Mouse (Mus musculus): Measurements from ENCODE around the gene Gm10563. TPM values are rescaled to one million over a fixed set of nuclear protein-coding genes. Genes with fewer than 3 reads are reported as not detected.

The Gm10563 gene
- polyA plus RNA-seq, 1 experiment from 2014 or later: not detected

DNA sequence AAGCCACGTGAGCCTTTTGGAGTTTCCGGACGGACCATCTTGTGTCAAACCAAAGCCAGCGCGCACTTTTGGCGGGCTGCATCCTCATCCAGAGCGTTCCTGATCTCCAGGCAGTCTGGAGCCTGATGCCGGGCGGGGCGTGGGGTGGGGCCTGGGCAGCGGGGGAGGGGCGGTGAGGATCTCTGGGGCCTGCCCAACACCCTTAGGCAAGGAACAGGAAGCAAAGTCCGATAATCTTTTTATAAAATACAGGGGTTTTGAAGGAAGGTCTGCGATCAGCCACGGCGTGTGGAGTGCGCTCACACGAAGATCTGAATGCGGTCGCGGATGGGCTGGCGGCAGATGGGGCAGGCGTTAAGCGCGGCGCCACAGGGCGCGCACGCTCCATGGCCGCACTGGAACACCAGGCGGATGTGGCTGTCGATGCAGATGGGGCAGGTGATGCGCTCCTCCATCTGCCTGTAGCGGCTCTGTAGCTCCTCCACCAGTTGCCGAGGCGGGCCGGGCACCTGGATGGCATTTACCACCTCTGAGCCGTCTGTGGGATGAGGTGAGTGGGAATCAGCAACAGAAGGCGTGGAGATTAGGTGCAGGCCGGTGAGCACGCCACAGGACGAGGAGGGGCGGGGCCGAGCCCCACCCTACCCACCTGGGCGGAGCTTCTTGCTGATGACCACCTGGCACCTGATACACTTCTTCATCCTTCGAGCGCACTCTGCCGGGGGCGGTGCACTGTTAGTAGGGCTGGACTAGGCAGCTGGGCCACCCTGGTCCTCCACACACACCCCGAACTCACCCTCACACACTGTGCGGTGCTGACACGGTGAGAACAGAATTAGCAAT is 9.5 kb upstream of the Gm10563 start:
- H3K36me3 ChIP-seq (ENCODE audit: control insufficient read depth, insufficient read depth, low read length): peaks cover 40% of the 10 kb centered on the region
- peak overlapping the region; percentile 53 for H3K4me2 ChIP-seq (ENCODE audit: low read length)
- H3K27me3 ChIP-seq (replicated peaks; ENCODE audit: control insufficient read depth, insufficient read depth, low read length): peaks cover 28% of the 10 kb centered on the region
- WGBS: 3% methylated on average over 48 of the region's 52 CpGs
- H3K4me1 ChIP-seq (replicated peaks; ENCODE audit: control insufficient read depth, insufficient read depth, low read length): peaks cover 32% of the 10 kb centered on the region
- ATAC-seq (replicated peaks; ENCODE audit: low FRiP score, low TSS enrichment, low read depth) (peak; percentile 65), DNase-seq (ENCODE audit: low spot score) (peak; percentile 87)
- H3K9me3 ChIP-seq (ENCODE audit: control insufficient read depth, low read length): no peaks in the 10 kb centered on the region
- peak overlapping the region; percentile 46 for H3K4me3 ChIP-seq (ENCODE audit: low read depth, low read length)
- no peak overlapping the region for H3K27ac ChIP-seq (ENCODE audit: low read depth)
- peak overlapping the region; percentile 56 for H3K9ac ChIP-seq (ENCODE audit: low read length)

DNA sequence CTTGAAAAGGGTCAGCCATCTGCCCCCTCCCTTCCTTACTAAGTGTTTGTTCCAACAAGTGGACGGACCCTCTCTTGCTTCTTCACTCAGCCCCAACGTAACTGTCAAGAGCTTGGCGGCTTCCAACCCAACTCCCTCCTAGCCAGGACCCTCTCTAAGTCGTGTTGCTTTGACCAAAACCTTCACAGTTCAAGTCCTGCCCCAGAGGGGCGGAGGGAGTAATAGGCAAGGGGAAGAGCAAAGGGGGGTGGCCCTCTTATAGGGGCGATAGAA is 8.9 kb upstream of the Gm10563 start:
- DNase-seq (ENCODE audit: low spot score) (no peak), ATAC-seq (replicated peaks; ENCODE audit: low FRiP score, low TSS enrichment, low read depth) (peak; percentile 6)
- H3K9me3 ChIP-seq (ENCODE audit: control insufficient read depth, low read length): no peaks in the 10 kb centered on the region
- WGBS: 3% methylated on average over 6 of the region's 6 CpGs
- peaks cover 43% of the 10 kb centered on the region for H3K36me3 ChIP-seq (ENCODE audit: control insufficient read depth, insufficient read depth, low read length)
- H3K27ac ChIP-seq (ENCODE audit: low read depth): no peak overlapping the region
- peak overlapping the region; percentile 46 for H3K4me3 ChIP-seq (ENCODE audit: low read depth, low read length)
- H3K4me2 ChIP-seq (ENCODE audit: low read length): peak overlapping the region; percentile 53
- H3K9ac ChIP-seq (ENCODE audit: low read length): peak overlapping the region; percentile 11; the same call in 1 of the 2 replicates
- H3K27me3 ChIP-seq (replicated peaks; ENCODE audit: control insufficient read depth, insufficient read depth, low read length): peaks cover 28% of the 10 kb centered on the region
- H3K4me1 ChIP-seq (replicated peaks; ENCODE audit: control insufficient read depth, insufficient read depth, low read length): peaks cover 32% of the 10 kb centered on the region

DNA sequence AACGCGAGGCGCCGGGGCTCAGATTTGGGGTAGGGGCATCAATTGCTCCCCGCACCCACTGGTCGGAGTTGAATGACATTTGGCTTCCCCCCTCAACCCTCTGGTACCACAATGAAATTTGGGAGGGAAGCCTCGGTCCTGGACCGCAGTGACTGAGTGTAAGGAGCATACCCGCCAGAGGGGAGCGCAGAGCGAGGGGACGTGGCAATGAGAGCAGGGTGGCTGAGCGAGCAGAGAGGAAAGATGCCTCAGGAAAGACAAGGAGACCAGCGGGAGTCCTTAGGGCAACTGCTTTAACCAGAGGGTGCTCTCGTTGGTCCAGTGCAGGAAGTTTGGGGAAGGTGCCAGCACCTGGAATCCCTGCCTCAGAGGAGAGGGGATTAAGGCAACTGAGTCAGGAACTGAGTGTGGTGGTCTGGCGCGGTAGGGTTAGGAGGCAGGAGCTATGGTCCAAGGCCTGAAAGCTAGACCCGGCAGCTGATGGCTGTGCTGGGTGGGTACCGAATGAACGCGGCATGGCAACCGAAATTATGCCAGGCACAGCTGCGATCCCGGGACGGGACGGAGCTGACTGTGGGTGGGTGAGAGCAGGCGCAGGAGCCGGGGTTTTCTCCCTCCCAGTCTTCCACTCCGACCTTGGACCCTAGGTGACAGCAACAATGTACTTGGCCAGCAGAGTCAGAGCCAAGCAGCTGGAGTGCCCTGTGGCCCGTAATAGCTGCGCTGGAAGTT is 8.4 kb upstream of the Gm10563 start:
- Histone ChIP-seq H3K27ac (ENCODE audit: low read depth) (no peak overlapping the region), H3K27me3 (replicated peaks; ENCODE audit: control insufficient read depth, insufficient read depth, low read length) (peaks cover 28% of the 10 kb centered on the region), H3K9me3 (ENCODE audit: control insufficient read depth, low read length) (no peaks in the 10 kb centered on the region), H3K4me1 (replicated peaks; ENCODE audit: control insufficient read depth, insufficient read depth, low read length) (peaks cover 32% of the 10 kb centered on the region), H3K4me2 (ENCODE audit: low read length) (peak overlapping the region; percentile 53), H3K4me3 (ENCODE audit: low read depth, low read length) (peak overlapping the region; percentile 42), H3K36me3 (ENCODE audit: control insufficient read depth, insufficient read depth, low read length) (peaks cover 46% of the 10 kb centered on the region), H3K9ac (ENCODE audit: low read length) (peak overlapping the region; percentile 60; the same call in 1 of the 2 replicates)
- 2% methylated on average over 31 of the region's 31 CpGs for WGBS
- peak; percentile 79 for DNase-seq (ENCODE audit: low spot score)
- ATAC-seq (replicated peaks; ENCODE audit: low FRiP score, low TSS enrichment, low read depth): no peak

DNA sequence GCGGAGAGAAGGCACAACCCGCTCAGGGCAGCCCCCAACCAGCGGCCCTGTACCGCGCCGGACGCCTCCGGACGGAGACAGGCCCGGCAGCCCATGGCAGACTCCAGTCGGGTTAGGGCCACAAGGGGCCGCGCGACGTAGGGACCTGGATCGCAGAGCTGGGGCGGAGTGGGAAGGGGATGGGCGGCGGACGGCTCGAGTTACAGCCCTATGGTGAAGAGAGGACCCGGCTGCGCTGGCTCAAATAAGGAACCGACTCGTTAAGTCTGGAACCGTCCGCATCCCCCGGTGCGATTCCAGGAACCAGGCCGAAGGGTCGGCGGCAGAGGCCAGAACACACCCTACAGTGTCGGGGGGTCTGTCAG is 7.9 kb upstream of the Gm10563 start, which contains the start of gene Mmp23:
Gene Mmp23 (minus strand): TSS at position 299 of the 365 bp plus-strand sequence.
- H3K27ac ChIP-seq (ENCODE audit: low read depth): 0 out of 2 replicates have a peak within 1 kb of the TSS, but pooled peaks have one; percentile 1
- peaks cover 32% of the 10 kb centered on the region for H3K4me1 ChIP-seq (replicated peaks; ENCODE audit: control insufficient read depth, insufficient read depth, low read length)
- no peaks in the 10 kb centered on the region for H3K9me3 ChIP-seq (ENCODE audit: control insufficient read depth, low read length)
- DNase-seq (ENCODE audit: low spot score) (peak; percentile 78), ATAC-seq (replicated peaks; ENCODE audit: low FRiP score, low TSS enrichment, low read depth) (peak; percentile 35)
- peak within 1 kb of the TSS; percentile 53 for H3K4me2 ChIP-seq (ENCODE audit: low read length)
- H3K9ac ChIP-seq (ENCODE audit: low read length): peak within 1 kb of the TSS; percentile 60
- peaks cover 28% of the 10 kb centered on the region for H3K27me3 ChIP-seq (replicated peaks; ENCODE audit: control insufficient read depth, insufficient read depth, low read length)
- under 1% methylated on average over 33 of the region's 33 CpGs for WGBS
- peaks cover 49% of the 10 kb centered on the region for H3K36me3 ChIP-seq (ENCODE audit: control insufficient read depth, insufficient read depth, low read length)
- peak within 1 kb of the TSS; percentile 46 for H3K4me3 ChIP-seq (ENCODE audit: low read depth, low read length)

DNA sequence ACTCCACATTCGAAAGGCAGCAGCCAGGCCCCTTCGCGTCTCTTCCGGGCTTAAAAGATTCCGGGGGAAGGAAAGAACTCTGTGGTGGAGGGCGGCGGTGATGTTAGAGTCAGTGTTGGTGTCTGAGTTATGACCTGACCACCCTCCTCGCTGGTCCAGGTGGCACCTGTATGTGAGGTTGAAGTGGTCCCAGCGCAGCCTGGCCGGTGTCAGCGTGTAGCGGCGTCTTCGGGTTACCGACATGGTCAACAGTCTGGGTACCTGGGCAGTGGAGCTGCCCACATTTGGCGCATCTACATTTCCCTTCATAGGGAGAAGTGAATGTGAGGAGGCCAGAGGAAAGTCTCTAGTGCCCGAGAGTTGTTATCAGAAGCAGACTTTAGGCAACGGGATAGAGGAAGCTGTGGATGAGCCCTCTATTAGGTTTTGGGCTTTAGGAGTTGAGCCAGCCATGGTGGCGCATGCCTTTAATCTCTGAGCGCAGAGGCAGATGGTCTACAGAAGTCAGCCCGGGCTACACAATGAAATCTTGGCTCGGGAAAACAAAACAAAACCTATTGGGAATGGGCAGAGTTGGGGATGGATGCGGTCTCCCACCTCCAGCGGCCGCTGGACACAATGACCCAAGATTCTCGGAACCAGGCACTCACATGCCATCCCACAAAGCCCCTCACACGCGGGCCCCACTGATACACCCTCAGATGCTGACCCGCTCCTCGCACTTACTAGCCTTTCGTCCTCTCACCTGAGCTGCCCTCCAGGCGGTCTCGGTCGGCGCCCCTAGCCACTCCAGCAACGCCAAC is 7.3 kb upstream of the Gm10563 start:
- peaks cover 49% of the 10 kb centered on the region for H3K36me3 ChIP-seq (ENCODE audit: control insufficient read depth, insufficient read depth, low read length)
- peaks cover 32% of the 10 kb centered on the region for H3K4me1 ChIP-seq (replicated peaks; ENCODE audit: control insufficient read depth, insufficient read depth, low read length)
- H3K9me3 ChIP-seq (ENCODE audit: control insufficient read depth, low read length): no peaks in the 10 kb centered on the region
- 24% methylated on average over 36 of the region's 36 CpGs for WGBS
- H3K27me3 ChIP-seq (replicated peaks; ENCODE audit: control insufficient read depth, insufficient read depth, low read length): peaks cover 28% of the 10 kb centered on the region
- H3K9ac ChIP-seq (ENCODE audit: low read length): peak overlapping the region; percentile 60
- H3K4me2 ChIP-seq (ENCODE audit: low read length): peak overlapping the region; percentile 53
- peak overlapping the region; percentile 42 for H3K4me3 ChIP-seq (ENCODE audit: low read depth, low read length)
- ATAC-seq (replicated peaks; ENCODE audit: low FRiP score, low TSS enrichment, low read depth) (no peak), DNase-seq (ENCODE audit: low spot score) (no peak)
- H3K27ac ChIP-seq (ENCODE audit: low read depth): 0 out of 2 replicates have a peak overlapping the region, but pooled peaks have one; percentile 1

DNA sequence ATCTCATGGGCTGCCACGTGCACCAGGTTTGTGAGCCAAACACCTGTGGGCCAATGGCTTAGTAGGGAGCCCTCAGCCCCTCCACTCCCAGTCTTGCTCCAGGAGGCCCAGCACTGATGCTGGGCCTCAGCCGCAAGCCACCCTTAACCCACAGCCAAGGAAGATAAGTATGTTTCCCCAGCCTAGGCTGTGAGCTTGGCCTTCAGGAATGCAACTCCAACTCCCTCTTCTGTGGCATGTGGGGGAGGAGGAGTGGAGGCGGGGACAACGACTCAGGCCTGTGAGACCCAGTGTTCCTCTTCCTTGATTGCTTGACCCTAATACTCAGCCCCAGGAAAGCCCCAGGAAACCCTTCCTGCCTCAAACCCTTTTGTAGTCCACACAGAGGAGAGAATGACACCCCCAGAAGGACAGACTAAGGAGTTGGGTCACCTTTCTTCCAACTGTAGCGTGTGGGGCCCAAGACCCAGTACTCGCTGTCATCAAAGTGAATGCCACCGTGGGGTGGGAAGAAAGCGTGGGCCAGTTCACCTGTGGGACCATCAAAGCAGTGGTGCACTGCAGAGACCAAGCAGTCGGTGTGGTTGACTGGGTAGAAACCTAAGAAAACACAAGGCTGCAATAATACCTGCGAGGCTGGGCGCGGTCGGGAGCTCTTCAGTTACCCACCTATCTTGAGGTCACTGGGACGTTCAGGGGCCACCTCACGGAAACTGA is 6.5 kb upstream of the Gm10563 start:
- Histone ChIP-seq H3K27ac (ENCODE audit: low read depth) (no peak overlapping the region; the same call in 1 of the 2 replicates), H3K4me2 (ENCODE audit: low read length) (peak overlapping the region; percentile 53; the same call in 1 of the 2 replicates), H3K4me3 (ENCODE audit: low read depth, low read length) (no peak overlapping the region), H3K4me1 (replicated peaks; ENCODE audit: control insufficient read depth, insufficient read depth, low read length) (peaks cover 32% of the 10 kb centered on the region), H3K27me3 (replicated peaks; ENCODE audit: control insufficient read depth, insufficient read depth, low read length) (peaks cover 28% of the 10 kb centered on the region), H3K36me3 (ENCODE audit: control insufficient read depth, insufficient read depth, low read length) (peaks cover 54% of the 10 kb centered on the region), H3K9ac (ENCODE audit: low read length) (no peak overlapping the region), H3K9me3 (ENCODE audit: control insufficient read depth, low read length) (no peaks in the 10 kb centered on the region)
- ATAC-seq (replicated peaks; ENCODE audit: low FRiP score, low TSS enrichment, low read depth) (peak; percentile 6; the same call in 1 of the 2 replicates), DNase-seq (ENCODE audit: low spot score) (peak; percentile 55)
- 56% methylated on average over 15 of the region's 15 CpGs for WGBS

DNA sequence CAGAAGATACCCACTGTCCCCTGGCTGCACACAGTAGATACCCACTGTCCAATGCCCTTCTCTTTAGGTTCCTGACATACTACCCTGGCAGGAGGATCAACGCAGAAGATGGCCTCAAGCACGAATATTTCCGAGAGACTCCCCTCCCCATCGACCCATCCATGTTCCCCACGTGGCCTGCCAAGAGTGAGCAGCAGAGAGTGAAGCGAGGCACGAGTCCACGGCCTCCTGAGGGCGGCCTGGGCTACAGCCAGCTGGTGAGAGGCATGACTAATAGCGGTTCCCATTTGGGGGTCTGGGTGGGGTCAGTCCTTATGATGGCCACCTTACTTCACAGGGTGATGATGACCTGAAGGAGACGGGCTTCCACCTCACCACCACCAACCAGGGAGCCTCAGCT is 4.1 kb upstream of the Gm10563 start:
- H3K4me1 ChIP-seq (replicated peaks; ENCODE audit: control insufficient read depth, insufficient read depth, low read length): peaks cover 22% of the 10 kb centered on the region
- H3K4me3 ChIP-seq (ENCODE audit: low read depth, low read length): no peak overlapping the region
- no peaks in the 10 kb centered on the region for H3K9me3 ChIP-seq (ENCODE audit: control insufficient read depth, low read length)
- H3K36me3 ChIP-seq (ENCODE audit: control insufficient read depth, insufficient read depth, low read length): peaks cover 57% of the 10 kb centered on the region
- no peak for ATAC-seq (replicated peaks; ENCODE audit: low FRiP score, low TSS enrichment, low read depth)
- H3K9ac ChIP-seq (ENCODE audit: low read length): no peak overlapping the region
- no peak overlapping the region for H3K27ac ChIP-seq (ENCODE audit: low read depth)
- WGBS: 92% methylated on average over 11 of the region's 11 CpGs
- H3K4me2 ChIP-seq (ENCODE audit: low read length): no peak overlapping the region
- peaks cover 17% of the 10 kb centered on the region for H3K27me3 ChIP-seq (replicated peaks; ENCODE audit: control insufficient read depth, insufficient read depth, low read length)
- no peak for DNase-seq (ENCODE audit: low spot score)

DNA sequence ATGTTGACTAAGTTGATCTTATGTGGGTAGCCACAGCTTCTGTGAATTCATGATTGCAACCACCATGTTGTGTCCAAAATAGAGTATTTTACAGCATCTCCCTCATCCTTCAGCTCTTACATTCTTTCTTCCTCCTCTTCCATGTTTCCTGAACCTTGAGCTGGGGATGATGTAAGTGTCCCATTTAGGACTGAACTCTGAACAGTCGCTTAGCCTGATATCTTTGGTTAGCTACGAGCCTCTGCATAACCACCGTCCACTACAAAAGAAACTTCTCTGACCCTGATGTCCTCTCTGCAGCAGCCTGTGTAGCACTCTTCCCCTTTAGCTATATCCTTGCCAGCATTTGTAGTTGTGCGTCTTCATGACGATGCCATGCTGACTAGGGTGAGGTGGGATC is 513 bp upstream of the Gm10563 start:
- WGBS: 94% methylated on average over 5 of the region's 5 CpGs
- Histone ChIP-seq H3K36me3 (ENCODE audit: control insufficient read depth, insufficient read depth, low read length) (peaks cover 83% of the 10 kb centered on the region), H3K4me2 (ENCODE audit: low read length) (no peak overlapping the region), H3K9me3 (ENCODE audit: control insufficient read depth, low read length) (no peaks in the 10 kb centered on the region), H3K9ac (ENCODE audit: low read length) (no peak overlapping the region), H3K27ac (ENCODE audit: low read depth) (no peak overlapping the region), H3K4me1 (replicated peaks; ENCODE audit: control insufficient read depth, insufficient read depth, low read length) (no peaks in the 10 kb centered on the region), H3K27me3 (replicated peaks; ENCODE audit: control insufficient read depth, insufficient read depth, low read length) (no peaks in the 10 kb centered on the region), H3K4me3 (ENCODE audit: low read depth, low read length) (no peak overlapping the region)
- no peak for ATAC-seq (replicated peaks; ENCODE audit: low FRiP score, low TSS enrichment, low read depth)
- no peak for DNase-seq (ENCODE audit: low spot score)
